Mouse (Mus musculus): Measurements from ENCODE around the gene Rgs4. TPM values are rescaled to one million over a fixed set of nuclear protein-coding genes. Genes with fewer than 3 reads are reported as not detected.

Gene Rgs4
- not detected in 2 replicates for total RNA-seq (2014; fragmentation: Nextera tagmentation)
- total RNA-seq (2017), result not detected in 2 replicates

DNA sequence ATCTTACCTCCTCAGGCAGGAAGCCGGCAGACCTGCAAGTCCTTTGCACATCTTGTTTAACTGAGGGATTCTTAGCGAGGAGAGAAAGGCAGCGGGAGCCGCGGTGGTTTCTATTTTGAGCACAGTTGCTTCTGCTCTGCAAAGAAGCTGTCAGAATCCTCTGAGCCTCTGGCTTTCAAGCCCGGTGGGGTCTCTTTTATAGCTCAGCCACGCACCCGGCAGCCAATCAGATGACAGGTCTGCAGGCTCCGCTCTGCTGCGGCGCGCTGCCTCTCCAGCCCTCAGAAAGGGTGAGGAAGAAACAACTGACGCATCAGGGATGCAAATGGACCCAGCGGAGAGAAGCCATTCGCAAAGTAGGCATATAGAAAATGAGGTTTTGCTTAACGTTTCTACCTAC, at the start of gene Rgs4:
Gene Rgs4 (minus strand): TSS at position 170 of the 400 bp plus-strand sequence.
- no peak for ATAC-seq (replicated peaks; ENCODE audit: poor library complexity, severe bottlenecking)

- no peak for ATAC-seq (replicated peaks; ENCODE audit: poor library complexity, severe bottlenecking)
These were observed 45.0 kb upstream of the Rgs4 start for GRCm38 (mm10) chr1:169792437-169792836.

DNA sequence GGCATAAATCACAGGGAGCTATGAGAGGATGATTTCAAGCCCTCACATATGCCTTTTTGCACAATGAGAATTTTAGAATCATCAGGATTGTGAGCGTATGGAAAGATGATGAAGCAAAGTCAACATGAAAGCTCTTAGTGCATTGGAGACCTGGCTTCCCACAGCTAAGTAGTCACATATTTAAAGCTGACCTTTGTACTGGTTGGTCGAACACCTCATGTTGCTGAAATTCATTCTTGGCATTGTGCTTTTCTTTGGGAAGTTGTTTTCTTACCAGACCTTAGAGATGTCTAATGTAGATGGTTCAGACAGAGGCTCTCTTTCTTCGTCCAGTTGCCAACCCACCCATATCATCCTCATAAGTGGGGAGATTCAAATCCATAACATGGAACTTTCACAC, 38.5 kb upstream of the Rgs4 start:
- ATAC-seq (replicated peaks; ENCODE audit: poor library complexity, severe bottlenecking), result no peak

- ATAC-seq (replicated peaks; ENCODE audit: poor library complexity, severe bottlenecking), result no peak
These were observed 29.1 kb upstream of the Rgs4 start for GRCm38 (mm10) chr1:169776566-169776965.

DNA sequence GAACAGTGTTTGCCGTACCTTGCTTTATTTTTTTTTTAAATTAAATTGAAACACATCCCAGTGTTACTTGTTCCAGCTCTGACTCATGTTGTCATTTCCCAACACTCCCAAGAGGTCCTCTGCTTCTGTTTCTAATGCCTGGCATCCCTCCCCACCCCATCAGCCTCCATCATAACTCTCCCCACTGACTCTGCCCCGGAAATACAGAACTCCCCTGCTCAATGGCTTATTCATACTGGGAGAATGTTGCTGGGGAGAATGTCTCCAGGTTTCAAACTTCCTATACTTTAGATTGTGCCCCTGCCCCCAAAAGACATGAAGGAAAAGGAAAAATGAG, 17.1 kb upstream of the Rgs4 start:
- no peak for ATAC-seq (replicated peaks; ENCODE audit: poor library complexity, severe bottlenecking)

DNA sequence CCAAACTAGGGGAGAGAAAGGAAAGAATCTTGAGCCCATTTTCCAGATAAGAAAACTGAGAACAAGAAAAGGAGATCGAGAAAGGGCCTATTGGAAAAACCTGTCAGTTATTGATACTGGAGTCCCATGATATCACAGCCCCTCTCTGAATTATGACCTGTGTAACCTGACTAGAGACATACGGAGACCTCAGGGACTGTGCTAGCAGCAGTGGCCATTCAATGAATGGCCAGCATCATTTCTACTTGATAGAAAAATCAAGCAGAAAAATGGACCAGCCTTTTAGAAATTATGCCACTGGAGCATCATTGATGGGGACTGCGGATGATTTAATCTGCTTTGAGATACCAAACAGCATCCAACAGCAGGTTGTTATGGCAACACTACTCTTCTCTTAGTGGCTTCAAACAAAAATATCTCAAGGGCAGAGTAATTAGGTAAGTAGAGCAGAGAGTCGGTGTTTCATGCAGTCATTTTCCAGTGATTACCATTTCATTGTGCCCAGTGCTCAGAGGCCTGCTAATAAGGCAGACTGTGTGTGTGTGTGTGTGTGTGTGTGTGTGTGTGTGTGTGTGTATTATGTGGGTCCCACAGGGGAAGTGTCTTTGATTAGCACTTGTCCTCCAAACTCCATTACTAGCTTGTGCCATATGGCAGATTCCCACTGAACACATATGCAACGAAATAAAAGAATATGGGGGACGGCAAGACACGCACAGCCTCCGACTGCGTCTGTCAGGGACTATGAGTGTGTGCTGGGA, 16.6 kb upstream of the Rgs4 start:
- no peak for ATAC-seq (replicated peaks; ENCODE audit: poor library complexity, severe bottlenecking)

GRCm38 (mm10) chr1:169762524-169762923, 15.1 kb upstream of the Rgs4 start:
- no peak for ATAC-seq (replicated peaks; ENCODE audit: poor library complexity, severe bottlenecking)

- no peak for ATAC-seq (replicated peaks; ENCODE audit: poor library complexity, severe bottlenecking)
These were observed 9.1 kb upstream of the Rgs4 start for GRCm38 (mm10) chr1:169756532-169756931.

GRCm38 (mm10) chr1:169752395-169752794, 5.0 kb upstream of the Rgs4 start:
- ATAC-seq (replicated peaks; ENCODE audit: poor library complexity, severe bottlenecking), result no peak

DNA sequence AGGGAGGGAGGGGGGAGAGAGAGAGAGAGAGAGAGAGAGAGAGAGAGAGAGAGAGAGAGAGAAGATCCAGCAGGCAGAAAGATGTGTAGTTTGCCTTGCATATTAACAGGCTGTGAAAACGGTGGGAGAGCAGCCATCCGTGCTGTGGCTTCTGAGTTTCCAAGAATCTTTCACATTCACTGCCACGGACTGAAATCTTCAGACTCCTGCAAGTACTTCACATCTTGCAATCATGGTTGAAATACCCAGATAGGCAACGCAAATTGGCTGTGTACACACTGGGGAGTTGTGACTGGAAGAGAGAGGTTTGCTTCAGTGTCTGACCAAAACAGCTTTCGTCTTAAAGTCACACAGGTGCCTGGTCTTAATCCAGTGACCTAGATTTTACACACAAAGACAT, 997 bp upstream of the Rgs4 start:
- ATAC-seq (replicated peaks; ENCODE audit: poor library complexity, severe bottlenecking), result no peak

DNA sequence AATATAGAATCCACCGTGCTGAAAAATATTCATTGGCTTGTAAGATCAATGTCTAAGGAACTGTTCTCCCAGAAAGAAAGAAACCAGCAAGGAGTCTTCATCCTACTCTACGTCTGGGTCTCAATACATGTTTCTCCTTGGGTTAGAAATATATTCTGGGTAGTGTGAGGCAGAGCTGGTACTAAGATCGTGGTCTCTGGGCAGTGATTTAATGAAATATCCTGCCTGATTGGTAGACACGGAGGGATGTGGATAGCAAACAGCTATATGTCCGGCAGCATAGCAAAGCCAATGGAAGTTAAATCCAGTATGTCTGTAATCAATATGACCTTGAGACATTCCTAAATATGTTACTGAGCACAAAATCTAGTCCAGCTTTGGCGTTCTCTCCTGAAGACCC, 460 bp upstream of the Rgs4 start:
- no peak for ATAC-seq (replicated peaks; ENCODE audit: poor library complexity, severe bottlenecking)

DNA sequence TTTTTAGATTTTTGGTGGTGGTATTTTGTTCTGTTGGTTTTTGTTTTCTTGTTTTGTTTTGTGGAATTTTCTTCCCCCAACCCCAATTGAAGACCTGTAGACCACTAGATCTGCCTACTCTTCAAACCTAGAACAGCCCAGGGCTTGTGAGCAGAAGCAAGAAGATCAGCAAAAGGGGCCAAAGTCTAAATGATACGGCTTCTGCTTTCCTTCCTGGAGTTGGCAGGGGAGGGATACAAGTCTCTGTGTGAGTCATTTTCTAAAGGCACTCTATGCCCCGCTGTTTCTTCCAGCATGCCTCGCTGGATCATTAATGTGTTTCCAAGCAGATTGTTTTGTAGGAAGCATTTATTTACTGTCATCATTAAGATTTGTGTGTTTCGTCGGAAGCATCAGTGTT, 6.3 kb downstream of the Rgs4 start:
- no peak for ATAC-seq (replicated peaks; ENCODE audit: poor library complexity, severe bottlenecking)

GRCm38 (mm10) chr1:169737231-169737630, 10.2 kb downstream of the Rgs4 start:
- no peak for ATAC-seq (replicated peaks; ENCODE audit: poor library complexity, severe bottlenecking)

DNA sequence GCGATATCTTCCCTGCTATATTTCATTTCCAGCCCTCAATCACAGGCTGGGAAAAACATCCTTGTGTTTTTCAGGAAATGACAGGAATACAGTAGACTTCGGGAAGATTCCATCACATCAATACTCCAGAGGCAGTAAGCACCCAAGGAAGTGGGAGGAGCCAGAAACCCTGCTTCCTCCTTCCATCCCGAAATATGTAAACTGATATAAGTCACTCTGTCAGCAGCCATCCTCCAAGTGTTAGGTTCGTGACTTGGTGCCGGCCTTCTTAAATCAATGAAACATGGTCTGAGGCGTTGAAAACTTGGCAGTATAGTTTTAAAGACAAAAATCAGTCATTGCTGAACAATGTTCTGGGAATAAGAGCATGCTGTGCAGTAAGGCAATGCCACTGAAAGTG, 11.3 kb downstream of the Rgs4 start:
- no peak for ATAC-seq (replicated peaks; ENCODE audit: poor library complexity, severe bottlenecking)

DNA sequence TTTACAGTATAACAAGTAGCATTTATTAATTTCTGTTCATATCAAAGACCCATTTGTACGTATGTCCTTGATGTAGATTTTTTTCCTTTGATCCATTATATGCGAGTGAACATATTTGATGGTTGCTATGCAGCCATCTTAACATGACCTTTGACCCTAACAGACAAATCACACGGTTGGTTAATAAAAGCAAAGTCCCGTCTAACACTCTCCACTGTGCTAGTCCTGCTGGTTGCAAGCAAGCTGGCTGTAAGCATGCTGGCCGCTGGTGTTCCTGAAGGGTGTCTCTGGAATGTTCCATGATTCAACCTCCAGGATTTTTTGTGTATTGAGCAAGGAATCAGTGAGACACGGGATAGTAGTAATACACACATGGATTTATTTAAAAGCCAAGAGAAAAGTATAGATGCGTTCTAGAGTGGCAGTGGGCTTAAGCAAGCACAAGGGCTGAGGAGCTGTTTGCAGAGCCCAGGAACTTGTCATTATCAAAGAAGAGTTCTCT, 16.8 kb downstream of the Rgs4 start:
- no peak for ATAC-seq (replicated peaks; ENCODE audit: poor library complexity, severe bottlenecking)

DNA sequence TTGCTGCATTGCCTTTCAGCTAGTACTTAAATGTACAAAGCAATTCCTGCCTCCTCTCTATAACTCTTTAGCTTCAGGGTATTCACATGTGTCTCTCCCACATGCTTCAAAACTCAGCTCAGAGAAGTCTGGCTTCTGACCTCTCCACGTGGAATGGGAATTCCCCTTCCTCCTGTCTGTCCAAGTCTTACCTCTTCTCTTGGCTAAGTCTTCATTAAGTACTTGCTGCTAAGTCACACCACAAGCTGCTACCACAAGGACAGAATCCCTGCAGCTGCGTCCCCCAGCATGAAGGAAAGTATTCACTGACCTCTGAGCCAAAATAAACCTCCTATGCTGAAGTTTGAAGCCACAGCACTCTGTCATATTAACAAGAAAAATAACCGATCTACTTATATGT, 21.1 kb downstream of the Rgs4 start:
- ATAC-seq (replicated peaks; ENCODE audit: poor library complexity, severe bottlenecking), result no peak

GRCm38 (mm10) chr1:169721836-169722235, 25.6 kb downstream of the Rgs4 start:
- ATAC-seq (replicated peaks; ENCODE audit: poor library complexity, severe bottlenecking), result no peak

- no peak for ATAC-seq (replicated peaks; ENCODE audit: poor library complexity, severe bottlenecking)
These were observed 42.9 kb downstream of the Rgs4 start for GRCm38 (mm10) chr1:169704395-169705087.

- no peak for ATAC-seq (replicated peaks; ENCODE audit: poor library complexity, severe bottlenecking)
These were observed 48.3 kb downstream of the Rgs4 start for GRCm38 (mm10) chr1:169699184-169699583.

DNA sequence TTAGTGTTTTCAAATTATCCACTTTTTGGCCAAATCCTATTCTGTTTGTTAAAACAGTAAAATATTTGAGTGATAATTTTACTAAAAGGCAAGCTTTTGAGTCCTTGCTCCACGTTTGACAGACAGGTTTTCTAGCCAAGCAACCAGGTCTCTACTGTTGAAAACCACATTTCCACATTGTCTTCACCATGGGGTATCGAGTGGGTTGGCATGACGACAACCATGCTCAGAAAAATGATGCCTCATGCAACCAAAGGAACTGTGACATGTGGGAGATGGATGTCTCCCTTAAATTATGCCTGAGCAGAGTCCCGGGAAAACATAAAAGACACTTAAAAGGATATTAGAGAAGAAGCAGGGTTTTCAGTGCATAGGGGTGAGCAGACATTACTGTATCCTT, 50.2 kb downstream of the Rgs4 start:
- ATAC-seq (replicated peaks; ENCODE audit: poor library complexity, severe bottlenecking), result no peak

DNA sequence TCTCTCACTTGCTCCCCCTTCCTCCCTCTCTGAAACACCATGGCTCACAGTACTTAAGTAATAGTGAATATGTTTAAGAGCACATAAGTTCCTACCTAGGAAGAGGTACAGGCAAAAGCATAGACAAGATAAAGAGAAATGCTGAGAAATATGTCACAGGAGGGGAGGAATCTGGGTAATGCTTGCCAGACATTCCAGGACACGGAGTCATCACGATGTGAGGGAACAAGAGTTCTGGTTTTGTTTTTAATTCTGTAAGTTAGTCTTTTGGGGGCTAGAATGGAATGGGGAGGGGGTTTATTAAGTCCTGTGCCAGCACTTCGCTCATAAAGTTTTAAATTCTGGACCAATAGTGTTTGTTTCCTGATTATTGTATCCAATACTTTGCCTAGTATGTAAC, 52.1 kb downstream of the Rgs4 start:
- no peak for ATAC-seq (replicated peaks; ENCODE audit: poor library complexity, severe bottlenecking)

DNA sequence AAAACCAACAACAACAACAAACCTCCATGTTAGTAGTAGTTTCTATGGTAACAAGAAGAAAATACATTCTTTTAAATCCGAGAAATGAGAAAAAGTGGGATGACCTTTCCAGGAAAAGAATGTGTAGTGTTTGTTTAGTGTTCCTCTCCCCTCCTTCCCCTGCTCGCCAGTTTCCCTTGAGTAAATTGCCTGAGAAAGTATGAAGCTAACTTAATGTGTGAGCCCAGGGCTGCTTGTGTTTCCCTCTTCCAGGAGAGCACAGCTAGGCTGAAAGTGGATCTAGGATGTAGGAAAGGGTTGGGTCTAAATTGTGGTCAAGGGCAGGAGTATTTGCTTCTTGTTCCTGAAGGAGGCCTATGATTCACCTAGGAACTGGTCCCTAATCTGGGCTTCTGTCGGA, 53.9 kb downstream of the Rgs4 start:
- ATAC-seq (replicated peaks; ENCODE audit: poor library complexity, severe bottlenecking), result no peak
